Mouse (Mus musculus) natural killer cell, adult 2 months (primary cell): ENCODE data around the gene Atxn7l3.

Source experiments
- DNase-seq, 2 experiments: peaks; one replicate each; pipeline ENCODE4 v3.0.0; 2022; ENCODE audit warnings: low spot score in 2 of 2

Gene Atxn7l3

GRCm38 (mm10) chr11:102296491-102297472, at the start of gene Atxn7l3:
Gene Atxn7l3, minus strand, starts transcription at chr11:102296631.
- peak; percentile 96 to 97 for DNase-seq

GRCm38 (mm10) chr11:102344458-102344857, 48.0 kb upstream of the Atxn7l3 start:
- DNase-seq: no peak

DNA sequence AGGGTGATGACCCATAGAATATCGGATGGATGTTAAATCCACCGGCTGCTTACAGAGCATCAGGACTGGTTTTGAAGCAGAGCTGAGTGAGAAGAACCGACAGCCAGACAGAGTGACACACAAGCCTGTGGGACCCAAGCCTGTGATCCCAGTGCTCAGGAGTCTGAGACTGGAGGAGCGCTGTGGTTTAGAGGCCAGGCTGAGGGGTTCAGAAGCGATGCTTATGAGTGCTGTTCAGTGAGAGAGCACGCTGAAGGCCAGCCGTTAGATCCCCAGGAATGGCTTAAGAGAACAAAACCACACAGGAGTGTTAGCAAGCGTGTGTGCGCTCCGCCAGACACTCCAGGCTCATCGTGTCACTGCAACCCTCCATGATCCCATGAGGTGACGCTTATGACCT, 46.3 kb upstream of the Atxn7l3 start:
- DNase-seq: no peak

DNA sequence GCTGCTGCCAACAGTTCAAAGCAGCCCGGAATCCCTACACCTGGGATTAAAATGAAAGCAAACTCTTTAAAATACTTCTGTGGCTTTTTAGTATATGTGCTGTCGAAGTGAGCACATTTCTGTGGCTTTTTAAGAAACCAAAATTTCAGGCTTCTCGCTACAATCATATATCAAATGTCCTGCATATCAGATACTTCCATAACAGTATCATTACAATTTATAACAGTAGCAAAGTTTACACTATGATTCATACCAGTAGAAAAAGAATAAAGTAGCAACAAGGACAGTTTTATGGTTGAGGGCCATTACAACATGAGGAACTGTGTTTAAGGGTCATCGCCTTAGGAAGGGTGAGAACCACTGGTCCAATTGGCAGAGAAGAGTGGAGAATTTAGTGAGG, 44.7 kb upstream of the Atxn7l3 start:
- DNase-seq: no peak

GRCm38 (mm10) chr11:102339624-102340023, 43.2 kb upstream of the Atxn7l3 start:
- DNase-seq: peak; percentile 9 to 32

DNA sequence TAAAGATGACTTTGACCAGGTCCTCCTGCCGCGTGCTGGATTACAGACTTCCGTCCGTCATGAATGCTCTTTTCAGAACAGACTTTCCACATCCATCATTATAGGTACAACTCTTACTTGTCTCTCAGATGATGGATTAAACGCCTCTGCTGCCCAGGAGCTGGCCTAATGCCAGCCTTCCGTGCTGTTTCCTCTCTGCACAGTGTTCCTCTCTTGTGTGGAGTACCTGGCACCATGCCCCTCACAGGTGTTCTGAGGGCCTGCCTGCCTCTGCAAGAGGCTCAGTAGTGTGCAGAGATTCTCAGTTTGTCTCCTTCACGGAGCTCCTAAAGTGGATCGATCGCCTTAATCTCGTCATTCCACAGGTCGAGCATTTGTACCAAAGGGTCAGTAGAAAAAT, 42.8 kb upstream of the Atxn7l3 start:
- no peak for DNase-seq

- no peak for DNase-seq
Measured at GRCm38 (mm10) chr11:102338561-102338960, 42.1 kb upstream of the Atxn7l3 start.

- DNase-seq: no peak
Measured at GRCm38 (mm10) chr11:102337921-102338320, 41.5 kb upstream of the Atxn7l3 start.

DNA sequence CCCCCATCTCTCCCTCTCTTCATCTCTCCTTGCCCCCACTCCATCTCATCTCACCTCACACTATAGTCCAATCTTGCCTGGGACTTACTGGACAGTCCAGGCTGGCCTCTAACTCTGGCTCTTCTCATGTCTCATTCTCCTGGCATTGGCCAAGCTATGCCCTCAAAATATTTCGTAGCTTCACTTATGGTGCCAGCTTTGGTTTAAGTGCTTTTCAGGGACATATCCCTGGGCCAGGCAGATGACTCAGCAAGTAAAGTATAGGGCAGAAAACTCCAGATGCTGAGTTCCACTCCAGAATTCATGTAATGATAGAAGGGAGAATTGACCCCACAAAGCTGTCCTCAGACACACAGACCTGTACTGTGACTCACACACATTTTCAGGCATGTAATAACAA, 39.8 kb upstream of the Atxn7l3 start:
- no peak for DNase-seq

- no peak for DNase-seq
Measured at GRCm38 (mm10) chr11:102334973-102335700, 38.7 kb upstream of the Atxn7l3 start.

DNA sequence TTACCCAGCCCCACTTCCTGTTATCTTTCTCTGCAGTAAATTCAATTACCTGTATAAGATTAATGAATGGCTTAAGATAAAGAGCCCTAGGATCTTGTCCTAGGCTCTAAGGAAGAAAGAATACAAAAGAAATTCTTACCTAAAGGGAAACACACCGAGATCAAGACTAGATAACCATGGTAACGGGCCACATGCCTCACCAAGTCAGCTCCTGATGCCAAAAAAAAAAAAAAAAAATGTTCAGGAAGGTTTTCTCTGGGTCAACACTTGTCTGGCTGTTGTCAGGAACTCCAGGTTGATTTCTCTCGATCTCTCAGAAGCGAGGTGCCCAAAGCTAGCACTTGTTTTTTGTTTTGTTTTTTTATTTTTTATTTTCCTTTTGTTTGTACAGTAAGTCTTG, 37.6 kb upstream of the Atxn7l3 start:
- no peak for DNase-seq

DNA sequence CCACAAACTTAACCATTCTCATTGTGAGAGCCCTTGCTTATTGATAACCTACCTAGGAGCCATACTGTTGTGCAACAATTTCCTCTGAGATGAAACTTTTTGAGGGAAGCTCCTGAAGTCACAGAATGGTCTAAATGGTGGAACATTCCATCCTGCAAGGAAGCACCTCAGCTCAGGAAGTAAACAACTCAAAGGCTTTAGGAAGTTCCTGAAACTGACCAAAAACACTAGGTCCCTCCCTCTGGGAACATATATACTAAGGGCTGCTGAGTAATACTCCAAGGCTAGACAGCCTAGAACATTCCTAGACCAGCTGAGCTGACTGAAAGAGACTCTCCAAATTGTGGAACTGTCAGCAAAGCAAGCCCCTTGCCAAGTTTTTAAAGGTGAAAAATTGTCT, 36.6 kb upstream of the Atxn7l3 start:
- no peak for DNase-seq

- DNase-seq: no peak
Measured at GRCm38 (mm10) chr11:102331806-102332205, 35.4 kb upstream of the Atxn7l3 start.

DNA sequence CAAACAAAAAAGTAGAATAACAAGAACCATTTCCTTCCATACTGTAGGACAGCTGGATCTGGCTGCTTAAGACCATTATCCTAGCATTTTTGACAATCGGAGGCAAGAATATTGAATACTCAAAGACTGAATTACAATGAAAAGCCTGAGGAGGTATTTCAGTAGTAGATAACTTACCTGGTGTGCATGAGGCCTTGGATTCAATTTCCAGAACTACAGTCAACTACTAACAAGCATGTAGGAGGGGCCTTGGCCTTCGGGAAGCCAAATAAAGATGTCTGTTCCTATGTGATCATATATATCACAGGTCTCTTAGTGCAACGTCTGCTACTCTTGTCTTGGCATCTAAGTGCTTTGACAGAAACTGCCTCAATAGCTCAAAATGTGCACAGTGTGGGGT, 33.6 kb upstream of the Atxn7l3 start:
- DNase-seq: no peak

DNA sequence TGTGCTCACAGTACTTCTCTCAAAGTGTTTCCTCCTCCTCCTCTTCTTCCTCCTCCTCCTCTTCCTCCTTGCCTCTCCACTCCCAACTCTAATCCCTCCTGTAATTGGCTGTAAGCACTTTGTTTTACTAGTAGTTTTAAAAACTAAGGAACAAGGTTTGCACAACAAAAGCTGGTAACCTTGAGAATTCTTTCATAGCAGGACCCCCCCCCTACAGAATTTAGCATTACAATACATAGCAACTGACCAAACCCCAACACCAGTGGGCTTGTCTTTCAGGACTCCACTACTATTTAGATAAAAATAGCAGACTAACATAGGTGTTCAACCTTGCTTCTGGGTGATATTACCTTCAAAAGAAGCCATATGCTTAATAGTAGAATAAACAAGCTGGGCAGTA, 33.1 kb upstream of the Atxn7l3 start:
- no peak for DNase-seq

DNA sequence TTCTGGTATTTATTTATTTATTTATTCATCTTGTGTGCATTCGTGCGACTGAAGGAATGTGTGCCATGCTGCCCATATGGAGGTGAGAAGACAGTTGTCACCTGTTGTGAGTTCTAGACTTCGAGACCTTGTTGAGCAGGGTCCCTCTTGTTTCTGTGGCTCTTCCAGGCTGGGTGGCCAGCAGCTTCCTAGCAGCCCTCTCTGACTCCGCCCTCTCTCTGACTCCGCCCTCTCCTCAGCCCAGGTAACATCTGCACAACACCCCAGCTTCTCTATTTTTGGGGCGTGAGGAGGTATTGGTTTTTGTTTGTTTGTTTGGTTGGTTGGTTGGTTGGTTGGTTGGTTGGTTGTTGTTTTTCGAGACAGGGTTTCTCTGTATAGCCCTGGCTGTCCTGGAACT, 31.4 kb upstream of the Atxn7l3 start:
- no peak for DNase-seq

- DNase-seq: no peak
Measured at GRCm38 (mm10) chr11:102327250-102327649, 30.8 kb upstream of the Atxn7l3 start.

DNA sequence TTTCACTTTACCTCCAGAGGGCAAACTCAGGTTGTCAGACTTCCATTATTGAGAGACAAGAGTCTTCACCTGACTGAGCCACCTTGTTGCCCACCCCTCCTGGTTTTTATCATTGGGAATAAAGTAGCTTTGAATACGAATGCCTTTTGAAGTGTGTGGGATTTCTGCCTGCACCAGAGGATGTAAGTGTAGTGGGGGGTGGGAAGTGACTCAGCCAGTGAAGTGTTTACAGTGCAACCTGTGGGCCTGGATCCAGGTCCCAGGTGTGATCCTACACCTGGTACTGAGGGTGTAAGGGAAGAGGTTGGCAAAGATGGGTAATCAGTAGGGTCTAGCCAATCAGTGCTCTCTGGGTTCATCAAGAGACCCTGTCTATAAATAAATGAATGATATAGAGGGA, 27.1 kb upstream of the Atxn7l3 start:
- DNase-seq: no peak

DNA sequence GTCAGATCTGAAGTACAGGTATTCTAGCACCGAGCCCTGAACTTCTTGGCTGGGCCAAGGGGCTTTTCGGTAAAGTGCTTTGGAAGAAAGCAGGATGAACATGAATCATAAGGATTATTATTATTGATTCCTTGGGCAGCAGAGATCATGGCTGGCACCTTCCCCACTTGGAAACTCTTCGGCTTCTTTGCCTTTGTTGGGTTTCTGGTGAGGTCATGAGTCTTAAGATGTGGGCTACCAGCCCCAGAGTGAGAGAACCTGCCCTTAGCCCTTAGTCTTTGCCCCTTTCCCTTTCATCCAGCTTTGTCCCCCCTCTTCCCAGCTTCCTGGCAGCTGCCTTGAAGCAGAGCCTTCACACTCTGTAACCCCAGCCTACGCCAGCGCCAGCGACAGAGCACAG, 25.5 kb upstream of the Atxn7l3 start:
- DNase-seq: no peak

- DNase-seq: no peak
Measured at GRCm38 (mm10) chr11:102320686-102321005, 24.2 kb upstream of the Atxn7l3 start.

- peak; percentile 43 to 45 for DNase-seq
Measured at GRCm38 (mm10) chr11:102319941-102320685, 23.7 kb upstream of the Atxn7l3 start.

DNA sequence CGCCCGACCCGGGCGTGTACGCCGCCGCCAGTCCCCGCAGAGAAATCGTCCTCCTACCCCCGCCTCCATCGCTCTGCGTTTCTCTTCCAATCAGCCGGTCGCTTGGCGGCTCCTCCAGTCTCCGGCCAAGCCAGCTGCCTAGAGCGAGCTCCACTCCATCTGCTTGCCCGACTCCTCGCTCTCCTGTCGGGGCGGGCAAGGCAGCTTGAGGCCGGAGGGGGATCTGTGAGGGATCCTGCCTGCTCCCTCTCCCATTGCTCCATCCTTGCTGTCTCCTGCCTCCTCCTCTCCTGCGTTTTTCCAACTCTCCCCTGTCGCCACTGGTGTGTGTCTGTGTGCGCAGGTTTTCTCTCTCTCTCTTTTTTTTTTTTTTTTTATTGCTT, 23.0 kb upstream of the Atxn7l3 start, which contains the start of gene Ubtf:
Ubtf (minus strand) TSS at position 333 of the 383 bp plus-strand sequence.
- peak; percentile 65 to 75 for DNase-seq
